Mouse (Mus musculus): Measurements from ENCODE around the gene Elp6.

- TF ChIP-seq POLR2A (IDR thresholded peaks at IDR 0.05; ENCODE audit: low read depth, low read length) (no peak), CTCF (conservative IDR thresholded peaks at IDR 0.05; ENCODE audit: insufficient read depth, insufficient read length, low read depth, low read length) (no peak)
Measured at GRCm38 (mm10) chr9:110350188-110350587, 45.2 kb downstream of the Elp6 start.
